Mouse (Mus musculus) gastrocnemius, adult 2 months (tissue): ENCODE results near the gene Arhgef15. TPM values are rescaled to one million over a fixed set of nuclear protein-coding genes. Genes with fewer than 3 reads are reported as not detected.
"Not testable (repeated sequence)": the region's sequence is repeated elsewhere in the genome, so short reads cannot be mapped to it uniquely, and the experiment has no call there.

Source experiments
- DNase-seq: peaks from one replicate; pipeline ENCODE4 v3.0.0; 2022
- H3K27ac ChIP-seq: fragments of 200-600 bp; 2 replicates; pipeline ENCODE4 v1.8.1; 2022; ENCODE audit warnings: mild to moderate bottlenecking
- H3K4me3 ChIP-seq: fragments of 200-600 bp; 2 replicates; pipeline ENCODE4 v1.8.1; 2022; ENCODE audit warnings: mild to moderate bottlenecking, moderate library complexity
- CTCF ChIP-seq: fragments of 200-600 bp; IDR thresholded peaks from 2 replicates; pipeline ENCODE4 v1.8.1; 2022; ENCODE audit warnings: antibody characterized with exemption, mild to moderate bottlenecking, moderate library complexity
- intact Hi-C: fragments of 180-260 bp; cut with DNase I; formaldehyde crosslinking; loops from one replicate; pipeline ENCODE4 v1.15.1; 2025
- total RNA-seq, 2 experiments: library from RNA; stranded (reverse); gene quantifications; 2 replicates each; pipeline ENCODE4 v1.2.3; 2021

Gene Arhgef15
- total RNA-seq, 2 experiments from 2014 or later = 5.9 to 9.7 TPM

- Histone ChIP-seq H3K4me3 (peak within 1 kb of the TSS; percentile 81), H3K27ac (peak within 1 kb of the TSS; percentile 86)
- DNase-seq = no peak
- intact Hi-C loops = no loop called here
- TF ChIP-seq CTCF = no peak
Observed at GRCm38 (mm10) chr11:68975085-68975484, 17.8 kb upstream of the Arhgef15 start, which contains the start of gene Rangrf. TSS of gene Rangrf (minus strand) at chr11:68975185.

GRCm38 (mm10) chr11:68974059-68974450, 16.8 kb upstream of the Arhgef15 start:
- no peak for TF ChIP-seq CTCF
- peak overlapping the region; percentile 81 for H3K4me3 ChIP-seq
- intact Hi-C loops = no loop called here
- DNase-seq = no peak
- H3K27ac ChIP-seq = peak overlapping the region; percentile 86

GRCm38 (mm10) chr11:68973250-68974058, 16.2 kb upstream of the Arhgef15 start:
- peak overlapping the region; percentile 81 for H3K4me3 ChIP-seq
- DNase-seq = peak; percentile 94
- H3K27ac ChIP-seq = peak overlapping the region; percentile 86
- intact Hi-C loops = not testable (repeated sequence)

- Histone ChIP-seq H3K4me3 (peak overlapping the region; percentile 23; the same call in 1 of the 2 replicates), H3K27ac (peak overlapping the region; percentile 46; the same call in 1 of the 2 replicates)
- peak; percentile 58 for DNase-seq
- intact Hi-C loops = no loop called here
- no peak for TF ChIP-seq CTCF
Observed at GRCm38 (mm10) chr11:68970232-68970631, 13.0 kb upstream of the Arhgef15 start.

- peak overlapping the region; percentile 91 for H3K4me3 ChIP-seq
- H3K27ac ChIP-seq = peak overlapping the region; percentile 91
- no peak for DNase-seq
- TF ChIP-seq CTCF = no peak
- intact Hi-C loops = no loop called here
Observed at GRCm38 (mm10) chr11:68968752-68969151, 11.5 kb upstream of the Arhgef15 start.

GRCm38 (mm10) chr11:68967337-68968282, 10.3 kb upstream of the Arhgef15 start, which contains the start of gene Slc25a35:
TSS of gene Slc25a35 (plus strand) at chr11:68968131.
- peak; percentile 40 for TF ChIP-seq CTCF
- H3K27ac ChIP-seq = peak within 1 kb of the TSS; percentile 91
- H3K4me3 ChIP-seq = peak within 1 kb of the TSS; percentile 91
- peak; percentile 97 for DNase-seq
- intact Hi-C loops = loop anchor here (2.0 kb wide), 1 partner anchor 69 kb away; no protein-coding TSS in a partner anchor

GRCm38 (mm10) chr11:68966554-68966953, 9.3 kb upstream of the Arhgef15 start:
- Histone ChIP-seq H3K4me3 (peak overlapping the region; percentile 91; the same call in 1 of the 2 replicates), H3K27ac (peak overlapping the region; percentile 91)
- intact Hi-C loops = loop anchor here (2.0 kb wide), 1 partner anchor 70 kb away; no protein-coding TSS in a partner anchor
- DNase-seq = no peak
- no peak for TF ChIP-seq CTCF

GRCm38 (mm10) chr11:68965845-68966244, 8.6 kb upstream of the Arhgef15 start:
- Histone ChIP-seq H3K27ac (peak overlapping the region; percentile 91), H3K4me3 (no peak overlapping the region)
- TF ChIP-seq CTCF = peak; percentile 72
- DNase-seq = no peak
- intact Hi-C loops = loop anchor here (2.0 kb wide), 2 partner anchors 17 to 71 kb away; no protein-coding TSS in a partner anchor

GRCm38 (mm10) chr11:68965050-68965449, 7.8 kb upstream of the Arhgef15 start:
- no peak for TF ChIP-seq CTCF
- DNase-seq = no peak
- intact Hi-C loops = loop anchor here (2.0 kb wide), 1 partner anchor 18 kb away; no protein-coding TSS in a partner anchor
- Histone ChIP-seq H3K4me3 (no peak overlapping the region), H3K27ac (no peak overlapping the region)

- Histone ChIP-seq H3K27ac (no peak overlapping the region), H3K4me3 (no peak overlapping the region)
- intact Hi-C loops = no loop called here
- no peak for TF ChIP-seq CTCF
- no peak for DNase-seq
Observed at GRCm38 (mm10) chr11:68963405-68963804, 6.1 kb upstream of the Arhgef15 start.

- H3K4me3 ChIP-seq, DNase-seq, H3K27ac ChIP-seq, intact Hi-C loops: not testable (repeated sequence)
Observed at GRCm38 (mm10) chr11:68962159-68962558, 4.9 kb upstream of the Arhgef15 start.

GRCm38 (mm10) chr11:68961596-68961995, 4.3 kb upstream of the Arhgef15 start:
- H3K4me3 ChIP-seq = no peak overlapping the region
- no peak overlapping the region for H3K27ac ChIP-seq
- DNase-seq = no peak
- no peak for TF ChIP-seq CTCF
- intact Hi-C loops = no loop called here
